Mouse (Mus musculus): ENCODE results near the gene 2810408A11Rik.

2810408A11Rik gene

DNA sequence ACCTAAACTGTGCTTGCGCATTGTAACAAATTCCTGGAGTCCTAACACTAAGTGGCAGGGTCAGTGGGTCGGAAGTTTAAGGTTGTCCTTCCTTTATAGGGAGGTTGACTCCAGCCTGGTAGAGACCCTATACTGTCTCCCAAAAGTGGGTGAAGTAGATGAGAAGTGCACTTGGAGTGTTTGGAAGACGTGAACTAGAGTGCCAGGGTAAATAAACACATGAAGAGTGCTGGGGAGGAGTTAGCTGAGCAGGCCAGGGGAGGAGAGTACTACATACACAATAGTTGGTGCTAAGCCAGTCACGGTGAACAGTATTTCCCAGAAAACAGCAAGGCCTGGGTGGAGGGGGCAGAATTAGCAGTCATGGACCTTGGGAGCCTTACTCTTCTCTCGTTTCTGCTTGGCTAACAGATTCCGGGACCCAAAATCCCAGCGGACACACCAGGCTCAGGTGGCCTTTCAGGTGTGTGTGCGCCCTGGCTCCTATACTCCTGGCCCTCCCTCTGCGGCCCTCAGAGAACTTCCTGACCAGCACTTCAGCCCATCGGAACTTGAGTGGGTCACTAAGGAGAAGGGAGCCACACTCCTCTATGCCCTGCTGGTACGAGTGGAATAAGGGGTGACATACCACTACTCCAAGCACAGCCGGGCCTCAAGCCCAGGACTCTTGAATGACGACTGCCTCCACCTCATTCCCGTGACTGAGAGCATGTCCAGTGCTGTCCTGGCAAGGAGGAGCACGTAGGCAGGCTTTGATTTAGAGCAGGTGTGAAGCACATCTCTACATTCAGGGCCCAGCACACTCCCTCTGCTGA, 12.1 kb upstream of the 2810408A11Rik start:
- no peak for DNase-seq (ENCODE audit: low spot score)

DNA sequence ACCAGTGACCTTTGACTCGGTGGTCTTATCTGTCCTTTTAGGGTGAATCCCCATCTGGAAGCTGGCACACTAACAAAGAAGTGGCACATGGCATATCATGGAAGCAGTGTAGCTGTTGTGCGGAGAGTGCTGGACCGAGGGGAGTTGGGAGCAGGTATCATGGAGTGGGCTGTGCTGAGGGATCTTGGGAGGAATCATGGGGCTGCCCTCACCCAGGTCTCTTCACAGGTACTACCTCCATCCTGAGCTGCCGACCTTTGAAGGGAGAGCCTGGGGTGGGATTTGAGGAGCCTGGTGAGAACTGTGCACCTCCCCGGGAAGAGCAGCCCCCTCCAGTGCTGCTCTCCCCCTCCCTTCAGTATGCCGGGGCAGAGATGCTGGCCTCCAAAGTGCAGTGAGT, 10.9 kb upstream of the 2810408A11Rik start:
- DNase-seq (ENCODE audit: low spot score): no peak

DNA sequence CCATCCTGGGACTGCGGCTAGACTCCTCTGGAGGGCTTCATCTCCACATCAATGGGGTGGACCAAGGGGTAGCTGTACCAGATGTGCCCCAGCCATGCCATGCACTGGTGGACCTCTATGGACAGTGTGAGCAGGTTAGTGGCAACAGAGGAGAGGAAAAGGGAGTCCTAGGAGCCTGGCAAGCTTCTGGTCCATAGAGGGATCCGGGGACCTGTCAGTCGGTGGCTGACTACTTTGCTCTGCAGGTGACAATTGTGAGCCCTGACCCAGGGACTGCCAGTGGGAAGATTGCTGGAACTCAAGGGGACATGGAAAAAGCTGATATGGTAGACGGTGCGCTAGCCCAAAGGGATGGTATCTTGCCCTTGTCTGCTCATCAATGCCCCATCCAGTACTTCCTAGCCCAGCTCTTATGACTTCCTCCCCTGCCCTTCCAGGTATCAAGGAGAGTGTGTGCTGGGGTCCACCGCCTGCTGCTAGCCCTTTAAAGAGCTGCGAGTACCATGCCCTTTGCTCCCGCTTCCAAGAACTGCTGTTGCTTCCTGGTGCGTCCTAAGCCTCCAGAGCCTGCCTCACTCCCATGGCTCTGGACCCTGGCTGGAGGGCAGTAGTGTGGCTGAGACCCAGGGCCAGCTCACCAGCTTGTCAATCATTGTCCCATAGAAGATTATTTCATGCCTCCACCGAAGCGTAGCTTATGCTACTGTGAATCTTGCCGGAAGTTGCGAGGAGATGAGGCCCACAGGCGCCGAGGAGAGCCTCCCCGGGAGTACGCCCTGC, 10.2 kb upstream of the 2810408A11Rik start:
- DNase-seq (ENCODE audit: low spot score): no peak

DNA sequence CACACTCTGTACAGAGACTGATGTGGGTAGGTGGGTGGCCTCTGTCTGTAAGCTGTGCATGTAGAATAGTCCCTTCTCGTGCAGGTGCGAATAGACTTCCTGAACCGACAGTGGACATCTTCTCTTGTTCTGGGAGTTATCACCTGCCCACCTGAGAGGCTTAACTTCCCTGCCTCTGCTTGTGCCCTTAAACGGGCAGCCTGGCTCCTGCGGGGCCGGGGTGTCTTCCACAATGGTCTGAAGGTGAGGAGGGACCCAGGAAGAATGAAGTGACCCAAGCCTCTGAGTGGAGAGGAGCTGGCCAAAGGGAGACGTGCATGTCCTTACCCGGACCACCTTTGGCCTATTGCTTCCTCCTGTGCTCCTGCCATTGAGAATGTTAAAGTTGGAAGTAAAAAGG, 9.4 kb upstream of the 2810408A11Rik start:
- no peak for DNase-seq (ENCODE audit: low spot score)

DNA sequence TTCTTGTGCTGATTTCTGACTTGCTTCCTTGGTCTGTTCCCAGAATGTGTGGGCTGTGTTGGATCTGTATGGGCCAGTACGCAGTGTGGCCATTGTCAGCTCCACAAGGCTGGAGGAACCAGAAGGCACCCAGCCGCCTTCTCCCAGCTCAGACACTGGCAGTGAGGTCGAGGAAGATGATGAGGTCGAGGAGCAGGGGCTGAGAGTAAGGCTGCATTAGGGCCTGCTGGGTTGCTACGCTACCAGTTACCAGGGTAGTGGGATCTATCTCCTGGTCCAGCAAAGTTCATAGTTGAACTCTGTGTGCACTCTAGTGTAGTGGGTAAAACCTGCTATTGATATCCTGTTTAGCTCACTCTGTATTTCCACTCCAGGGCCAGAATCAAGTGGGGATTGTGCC, 8.4 kb upstream of the 2810408A11Rik start:
- DNase-seq (ENCODE audit: low spot score): no peak

DNA sequence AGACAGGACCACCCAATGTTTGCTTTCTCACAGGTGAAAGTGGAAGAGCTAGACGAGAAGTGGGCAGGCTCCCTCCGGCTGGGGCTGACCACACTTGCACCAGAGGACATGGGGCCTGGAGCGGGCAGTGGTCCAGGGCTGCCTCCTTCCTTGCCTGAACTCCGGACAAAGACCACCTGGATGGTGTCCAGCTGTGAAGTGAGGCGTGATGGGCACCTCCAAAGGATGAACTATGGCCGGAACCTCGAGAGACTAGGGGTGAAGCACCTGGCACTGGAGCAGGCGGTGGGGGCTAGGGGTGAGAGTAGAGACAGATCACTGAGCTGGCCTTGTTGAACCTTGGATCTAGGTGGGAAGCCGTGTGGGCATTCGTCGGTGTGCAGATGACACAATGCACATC, 7.9 kb upstream of the 2810408A11Rik start:
- DNase-seq (ENCODE audit: low spot score): no peak

DNA sequence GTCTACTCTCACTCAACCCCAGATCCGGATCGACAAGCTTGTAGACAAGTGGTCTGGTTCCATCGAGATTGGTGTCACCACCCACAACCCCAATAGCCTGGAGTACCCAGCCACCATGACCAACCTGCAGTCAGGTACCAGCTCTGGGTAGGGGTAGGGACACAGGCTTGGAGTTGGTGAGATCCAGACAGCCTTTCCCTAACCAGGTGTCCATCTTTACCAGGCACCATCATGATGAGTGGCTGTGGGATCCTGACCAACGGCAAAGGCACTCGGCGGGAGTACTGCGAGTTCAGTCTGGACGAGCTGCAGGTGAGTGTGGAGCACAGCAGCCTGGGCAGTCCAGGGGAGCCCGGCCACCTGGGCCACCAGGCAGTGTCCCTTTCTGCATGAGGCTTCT, 3.5 kb upstream of the 2810408A11Rik start:
- DNase-seq (ENCODE audit: low spot score): no peak

DNA sequence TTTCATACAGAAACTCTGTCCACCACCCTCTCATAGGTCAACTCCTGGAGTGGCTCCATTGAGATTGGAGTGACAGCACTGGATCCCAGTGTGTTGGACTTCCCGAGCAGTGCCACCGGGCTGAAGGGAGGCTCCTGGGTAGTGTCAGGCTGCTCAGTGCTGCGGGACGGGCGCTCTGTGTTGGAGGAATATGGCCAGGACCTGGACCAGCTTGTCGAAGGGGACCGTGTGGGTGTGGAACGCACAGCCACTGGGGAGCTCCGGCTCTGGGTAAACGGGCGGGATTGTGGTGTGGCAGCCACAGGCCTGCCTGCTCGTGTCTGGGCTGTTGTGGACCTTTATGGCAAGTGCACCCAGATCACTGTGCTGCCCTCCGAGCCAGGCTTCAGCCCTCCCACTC, 2.2 kb upstream of the 2810408A11Rik start:
- DNase-seq (ENCODE audit: low spot score): no peak

DNA sequence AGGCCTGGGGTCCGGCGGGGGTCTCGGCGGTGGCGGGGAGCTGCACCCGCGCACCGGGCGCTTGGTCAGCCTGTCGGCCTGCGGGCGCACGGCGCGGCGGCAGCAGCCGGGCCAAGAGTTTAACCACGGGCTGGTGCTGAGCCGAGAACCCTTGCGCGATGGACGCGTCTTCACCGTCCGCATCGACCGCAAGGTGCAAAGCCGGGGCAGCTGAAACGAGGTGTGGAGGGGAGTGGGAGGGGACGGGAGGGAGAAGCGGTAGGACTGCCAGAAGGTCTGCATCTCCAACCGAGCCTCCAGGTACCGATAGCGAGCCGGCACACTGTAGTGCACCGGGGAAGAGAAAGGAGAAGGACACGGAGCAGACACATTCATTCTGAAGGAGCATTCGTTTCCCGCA, 1.2 kb upstream of the 2810408A11Rik start:
- no peak for DNase-seq (ENCODE audit: low spot score)

DNA sequence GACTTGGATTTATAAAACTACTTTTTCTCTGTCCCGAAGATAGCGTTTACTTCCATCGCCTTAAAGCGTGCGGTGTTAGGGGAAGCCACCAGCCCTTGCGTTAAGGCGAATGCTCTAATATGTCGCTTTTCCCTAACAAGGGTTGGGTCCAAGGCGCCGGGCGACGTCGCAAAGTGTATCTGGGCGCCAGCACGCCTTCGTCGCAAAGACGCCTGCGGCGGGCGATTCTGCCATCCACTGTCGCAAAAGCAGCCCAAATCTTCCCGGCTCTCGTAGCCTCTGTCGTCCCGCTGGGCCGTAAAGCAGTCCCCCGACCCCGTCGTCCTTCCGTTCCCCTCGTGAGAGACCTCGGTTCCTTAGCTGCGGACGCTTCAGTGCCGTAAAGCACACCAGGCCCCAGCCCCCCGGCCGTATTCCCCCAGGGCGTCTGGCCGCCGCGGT, 639 bp upstream of the 2810408A11Rik start:
- peak; percentile 88 for DNase-seq (ENCODE audit: low spot score)

DNA sequence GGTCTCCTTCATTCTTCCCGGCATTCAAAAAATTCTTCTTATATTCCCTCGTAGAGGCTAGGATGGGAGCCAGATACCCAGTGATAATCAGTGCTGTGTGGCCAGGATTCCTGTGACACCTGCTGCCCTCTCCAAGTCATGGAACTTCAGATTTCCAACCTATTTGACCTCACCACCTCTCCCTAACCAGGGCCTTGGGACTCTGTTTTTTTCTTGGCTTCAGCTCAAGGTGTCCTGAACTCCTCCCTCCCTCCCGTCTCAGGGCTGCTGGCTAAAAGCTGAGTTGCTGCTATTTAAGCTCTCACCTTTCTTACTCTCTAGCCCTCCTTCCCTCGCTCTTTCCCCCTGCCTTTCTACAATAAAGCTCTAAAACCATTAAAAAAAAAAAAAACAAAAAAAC, 917 bp downstream of the 2810408A11Rik start:
- DNase-seq (ENCODE audit: low spot score): no peak

DNA sequence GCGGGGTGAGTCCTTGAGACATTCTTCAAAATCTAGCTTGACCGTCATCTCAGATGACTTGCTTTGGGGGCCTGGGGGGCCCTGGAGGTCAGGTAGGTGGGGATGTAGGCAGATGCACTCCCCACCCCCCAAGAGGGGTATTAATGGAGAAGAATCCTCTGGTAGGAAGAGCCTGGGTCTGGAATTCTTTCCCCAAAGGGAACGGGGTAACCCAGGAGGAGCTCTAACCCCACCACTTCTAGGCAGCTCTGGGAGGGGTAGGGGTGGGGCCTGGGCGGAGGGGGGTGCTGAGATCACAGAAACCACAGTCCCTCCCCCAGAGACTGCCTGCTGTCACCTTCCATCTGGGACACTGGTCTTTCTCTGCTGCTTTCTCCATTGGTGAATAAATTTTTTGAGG, 5.5 kb downstream of the 2810408A11Rik start, which contains the start of gene Acap1:
Gene Acap1, minus strand, starts transcription at position 249 of the 400 bp plus-strand sequence.
- peak; percentile 51 for DNase-seq (ENCODE audit: low spot score)

DNA sequence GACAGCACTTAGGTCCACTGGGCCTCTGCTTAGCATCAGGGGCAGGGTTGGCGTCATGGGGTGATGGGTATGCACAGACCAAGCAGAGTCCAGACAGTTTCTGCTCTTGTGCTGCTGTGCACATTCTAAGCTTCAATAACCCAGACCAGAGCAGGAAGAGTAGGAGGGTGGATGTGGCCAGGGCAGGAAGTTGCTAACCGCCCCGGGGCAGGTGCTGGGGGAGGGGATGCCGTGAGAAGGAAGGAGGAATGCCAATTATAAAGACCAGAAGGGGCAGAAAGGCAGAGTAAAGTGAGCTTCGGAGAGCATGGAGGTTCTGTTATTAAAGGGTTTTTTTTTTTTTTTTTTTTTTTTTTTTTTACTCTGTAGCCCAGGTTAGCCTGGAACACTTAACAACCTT, 6.1 kb downstream of the 2810408A11Rik start:
- DNase-seq (ENCODE audit: low spot score): peak; percentile 84

DNA sequence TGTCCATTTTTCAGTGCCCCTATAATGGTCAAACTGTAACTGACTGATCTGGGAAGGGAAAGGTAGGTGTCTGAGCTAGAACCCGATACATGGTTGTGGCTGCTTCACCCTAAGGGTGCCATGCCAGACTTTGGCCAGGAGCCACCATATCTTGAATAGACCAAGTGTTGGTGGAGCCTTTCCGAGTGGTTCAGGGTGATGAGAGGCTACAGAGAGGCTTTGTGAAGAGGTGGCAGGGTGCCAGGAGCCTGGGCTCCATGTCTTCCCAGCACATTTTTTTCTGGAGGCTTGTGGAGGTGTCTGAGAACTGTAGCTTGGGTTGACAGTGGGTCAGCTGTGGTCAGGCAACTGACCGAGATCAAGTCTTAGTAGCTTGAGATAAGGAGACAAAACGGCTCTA, 9.3 kb downstream of the 2810408A11Rik start:
- DNase-seq (ENCODE audit: low spot score): no peak

DNA sequence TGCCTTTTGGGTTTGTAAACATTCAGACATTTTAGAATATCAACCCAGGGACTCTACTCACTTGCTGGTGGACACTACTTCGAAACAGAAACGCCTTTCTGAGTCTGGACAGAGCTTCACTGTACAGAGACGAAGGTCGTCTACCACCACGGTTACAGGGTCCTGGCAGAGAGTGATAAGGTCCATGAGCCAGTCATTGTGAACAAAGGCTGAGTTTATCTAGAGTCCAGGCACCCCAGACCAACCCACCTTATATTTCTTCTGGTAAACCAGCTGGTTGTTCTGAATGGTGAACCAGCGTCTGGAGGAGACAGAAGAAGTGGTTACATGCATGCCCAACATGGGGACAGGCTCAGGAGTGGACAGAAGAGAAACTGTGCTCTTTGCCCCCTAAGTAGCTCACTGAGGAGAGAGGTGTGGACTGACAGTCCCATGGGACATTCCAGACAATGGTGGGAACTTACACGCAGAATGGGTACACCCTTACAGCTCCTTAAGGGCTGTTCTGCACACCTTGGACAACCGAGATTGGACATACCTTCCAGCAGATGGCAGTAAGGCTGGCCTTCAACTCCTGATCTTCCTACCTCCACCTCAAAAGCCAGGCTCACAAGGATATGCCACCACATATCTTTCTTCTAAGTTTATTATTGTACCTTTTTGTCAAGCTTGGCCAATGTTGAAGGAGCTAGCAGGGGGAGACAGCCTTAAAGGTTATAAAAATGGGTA, 13.7 kb downstream of the 2810408A11Rik start:
- no peak for DNase-seq (ENCODE audit: low spot score)

DNA sequence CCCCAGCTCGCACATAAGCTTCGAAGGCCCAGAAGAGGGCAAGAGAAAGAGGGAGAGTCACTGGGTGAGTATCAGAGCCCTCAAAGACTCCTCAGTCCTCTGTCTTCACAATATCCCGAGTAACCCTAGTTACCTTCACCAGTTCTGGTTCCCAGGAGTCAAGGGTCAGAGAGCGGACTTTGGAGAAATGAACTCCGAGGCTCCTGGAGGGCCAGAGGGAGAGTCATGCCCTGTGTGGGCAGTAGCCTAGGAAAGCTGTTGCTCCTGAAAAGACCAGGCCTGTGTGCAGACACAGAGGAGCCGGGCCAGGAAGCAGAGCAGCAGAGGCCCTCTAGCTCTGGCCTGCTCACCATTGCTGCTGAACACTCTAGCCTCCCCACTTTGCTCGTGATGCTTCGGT, 16.1 kb downstream of the 2810408A11Rik start:
- no peak for DNase-seq (ENCODE audit: low spot score)

DNA sequence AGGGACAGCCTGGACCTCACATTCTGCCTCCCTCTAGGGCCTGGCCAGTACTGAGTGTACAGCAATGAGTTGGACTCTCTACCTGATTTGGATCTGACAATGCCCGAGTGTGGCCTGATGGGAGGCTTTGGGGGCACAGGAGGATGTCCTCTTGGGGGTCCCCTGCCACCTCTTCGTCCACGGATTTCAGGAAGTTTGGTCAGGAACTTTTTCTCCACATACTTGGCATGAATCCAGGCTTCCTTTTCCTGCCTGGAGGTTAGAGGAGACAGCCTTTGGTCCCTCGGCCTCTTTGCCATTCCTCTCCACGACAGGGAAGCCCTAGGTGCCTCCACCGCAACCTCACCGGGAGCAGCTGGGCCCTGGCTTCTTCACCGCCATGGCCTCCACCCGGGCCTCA, 16.5 kb downstream of the 2810408A11Rik start:
- no peak for DNase-seq (ENCODE audit: low spot score)

DNA sequence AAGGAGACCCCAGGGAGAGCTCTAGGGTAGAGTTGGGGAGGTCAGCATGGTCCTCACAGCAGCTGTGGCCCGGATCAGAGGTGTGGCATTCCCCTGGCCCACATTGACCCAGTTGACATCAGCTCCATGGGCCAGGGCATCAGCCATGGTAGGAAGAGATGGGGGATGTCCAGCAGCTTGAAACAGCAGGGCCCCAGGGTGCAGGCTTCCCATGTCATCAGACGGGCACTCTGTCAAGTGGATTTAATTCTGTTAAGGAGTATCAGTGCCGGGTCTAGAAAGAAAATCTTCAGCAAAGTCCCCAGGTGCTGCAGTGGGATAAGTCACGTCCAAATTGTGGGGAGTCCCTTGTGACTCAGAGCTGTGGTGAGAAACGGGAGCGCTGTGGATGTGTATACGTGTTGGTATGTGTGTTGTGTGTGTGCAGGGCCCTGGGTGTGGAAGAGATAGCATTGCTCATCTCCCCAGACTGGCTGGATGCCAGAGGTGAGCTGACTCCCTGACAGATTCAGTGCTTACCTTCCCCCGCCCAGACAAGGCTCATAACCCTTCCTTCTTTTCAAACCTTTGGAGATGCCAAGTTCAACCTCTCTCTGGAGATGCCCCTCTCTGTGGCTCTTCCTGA, 17.1 kb downstream of the 2810408A11Rik start:
- DNase-seq (ENCODE audit: low spot score): no peak

DNA sequence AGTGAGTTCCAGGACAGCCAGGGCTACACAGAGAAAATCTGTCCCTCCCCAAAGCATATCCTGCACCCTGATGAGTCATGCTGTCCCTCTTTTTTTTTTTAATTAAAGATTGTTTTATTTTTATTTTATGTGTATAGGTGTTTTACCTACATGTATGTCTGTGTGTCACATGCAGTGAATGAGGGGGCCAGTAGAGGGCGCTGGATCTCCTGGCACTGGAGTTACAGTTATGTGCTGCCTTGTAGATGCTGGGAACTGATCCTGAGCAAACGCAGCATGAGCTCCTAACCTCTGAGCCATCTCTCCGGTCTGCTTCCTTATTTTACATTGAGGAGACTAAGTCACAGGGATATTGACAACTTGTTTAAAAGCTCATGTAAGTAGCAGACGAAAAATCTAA, 17.7 kb downstream of the 2810408A11Rik start:
- peak; percentile 62 for DNase-seq (ENCODE audit: low spot score)

DNA sequence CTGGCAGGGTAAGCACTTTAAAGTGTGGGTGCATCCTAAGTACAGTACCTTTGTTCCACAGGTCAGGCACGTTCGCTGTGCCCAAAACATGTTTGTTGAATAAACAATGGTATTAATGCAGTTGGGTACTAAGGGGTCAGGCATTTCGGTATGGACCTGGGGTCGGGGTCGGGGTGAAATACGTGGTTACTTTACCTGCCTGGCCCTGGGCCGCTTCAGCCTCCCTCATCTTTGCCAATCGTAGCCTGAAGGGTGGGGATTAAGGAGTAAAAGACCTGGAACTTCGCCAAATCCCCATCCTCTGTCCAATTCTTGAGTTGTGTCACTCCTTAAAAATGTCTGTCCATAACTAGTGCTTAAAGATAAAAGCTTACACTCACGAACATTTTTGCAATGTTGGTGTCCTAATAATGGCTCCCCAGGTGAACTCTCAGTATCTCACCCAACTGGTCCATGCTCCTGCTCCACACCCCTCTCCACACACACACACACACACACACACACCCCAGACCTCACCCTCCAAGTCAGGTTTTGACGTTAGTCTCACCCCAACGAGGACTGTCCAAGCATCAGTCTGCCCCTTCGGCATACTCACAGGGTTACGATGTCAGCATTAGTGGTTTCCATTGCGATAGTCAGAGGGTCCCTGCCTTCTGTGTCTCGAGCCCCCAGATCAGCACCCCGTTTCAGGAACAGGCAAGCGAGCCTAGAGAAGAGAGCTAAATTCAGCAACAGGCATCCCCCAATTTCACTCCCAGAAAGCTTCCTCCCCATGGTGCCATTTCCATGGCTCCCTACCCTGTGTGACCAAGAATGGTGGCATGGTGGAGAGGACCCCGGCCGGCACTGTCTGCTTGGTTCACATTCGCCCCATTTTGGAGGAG, 18.8 kb downstream of the 2810408A11Rik start:
- DNase-seq (ENCODE audit: low spot score): no peak
